Mouse (Mus musculus) hindbrain, embryonic 15.5 days (tissue): ENCODE data around the gene a. TPM values are rescaled to one million over a fixed set of nuclear protein-coding genes. Genes with fewer than 3 reads are reported as not detected.
"Not testable (repeated sequence)": the region's sequence is repeated elsewhere in the genome, so short reads cannot be mapped to it uniquely, and the experiment has no call there.

ENCODE experiments used
- ATAC-seq: fragments of 200-750 bp; cut with Nextera tagmentation; 2 replicates; pipeline ENCODE4 v1.8.0; 2017; ENCODE audit warnings: low read depth, moderate number of reproducible peaks, moderate TSS enrichment; ENCODE audit not compliant: low FRiP score
- H3K27ac ChIP-seq: fragments of 300-500 bp; sonication (generic); replicated peaks from 2 replicates; pipeline ENCODE4 v1.5.1; 2015; ENCODE audit warnings: mild to moderate bottlenecking, inconsistent platforms
- H3K27me3 ChIP-seq: fragments of 300-500 bp; sonication (generic); 2 replicates; pipeline ENCODE4 v1.6.1; 2015; ENCODE audit warnings: control low read depth, inconsistent platforms
- H3K36me3 ChIP-seq: fragments of 300-500 bp; sonication (generic); 2 replicates; pipeline ENCODE4 v1.6.1; 2015; ENCODE audit warnings: control low read depth, inconsistent platforms
- H3K4me1 ChIP-seq: fragments of 300-500 bp; sonication (generic); replicated peaks from 2 replicates; pipeline ENCODE4 v1.6.1; 2015; ENCODE audit warnings: control low read depth, inconsistent platforms
- H3K4me2 ChIP-seq: fragments of 300-500 bp; sonication (generic); 2 replicates; pipeline ENCODE4 v1.6.1; 2015; ENCODE audit warnings: moderate library complexity, mild to moderate bottlenecking, inconsistent platforms
- H3K4me3 ChIP-seq: fragments of 300-500 bp; sonication (generic); 2 replicates; pipeline ENCODE4 v1.5.1; 2015; ENCODE audit warnings: mild to moderate bottlenecking, inconsistent platforms
- H3K9ac ChIP-seq: fragments of 300-500 bp; sonication (generic); 2 replicates; pipeline ENCODE4 v1.6.1; 2015; ENCODE audit warnings: inconsistent platforms
- H3K9me3 ChIP-seq: fragments of 300-500 bp; sonication (generic); 2 replicates; pipeline ENCODE4 v1.6.1; 2016; ENCODE audit warnings: control low read depth, inconsistent platforms
- WGBS: fragments of 180-500 bp; shearing (Covaris S2); methylation state at CpG from one replicate; pipeline ENCODE4 v1.1.7; 2015; 5-methylcytosine and 5-hydroxymethylcytosine counted together
- polyA plus RNA-seq: library from polyadenylated mRNA; unstranded; fragments of >200 nt; fragmentation: Nextera tagmentation; extraction: Ambion mirVana; gene quantifications from 2 replicates; pipeline ENCODE4 v1.2.1, GENCODE M21; 2015

The a gene
- polyA plus RNA-seq, 1 experiment from 2014 or later, result 0.99 TPM

GRCm38 (mm10) chr2:155020247-155020826 lies 229.1 kb downstream of the a start:
- not testable (repeated sequence) for H3K27me3 ChIP-seq, ATAC-seq, H3K9ac ChIP-seq, H3K27ac ChIP-seq, H3K9me3 ChIP-seq, H3K4me3 ChIP-seq, H3K36me3 ChIP-seq
- H3K4me1 ChIP-seq, result peaks cover 14% of the 10 kb centered on the region
- WGBS, result 27% methylated on average over 20 of the region's 20 CpGs
- peak overlapping the region; percentile 78; the same call in 1 of the 2 replicates for H3K4me2 ChIP-seq

- Histone ChIP-seq H3K27ac (no peak overlapping the region), H3K9me3 (no peaks in the 10 kb centered on the region), H3K4me3 (no peak overlapping the region), H3K9ac (no peak overlapping the region), H3K36me3 (no peaks in the 10 kb centered on the region), H3K4me1 (no peaks in the 10 kb centered on the region), H3K27me3 (no peaks in the 10 kb centered on the region), H3K4me2 (no peak overlapping the region)
- WGBS, result 61% methylated on average over 7 of the region's 7 CpGs
- no peak for ATAC-seq
These were observed 239.6 kb downstream of the a start for GRCm38 (mm10) chr2:155030831-155031230.

- Histone ChIP-seq H3K36me3 (no peaks in the 10 kb centered on the region), H3K9me3 (no peaks in the 10 kb centered on the region), H3K4me3 (no peak overlapping the region), H3K27ac (no peak overlapping the region), H3K4me2 (no peak overlapping the region), H3K4me1 (no peaks in the 10 kb centered on the region), H3K27me3 (no peaks in the 10 kb centered on the region), H3K9ac (no peak overlapping the region)
- WGBS, result 41% methylated on average over 19 of the region's 19 CpGs
- ATAC-seq, result no peak
These were observed 241.9 kb downstream of the a start for GRCm38 (mm10) chr2:155032938-155033710.

GRCm38 (mm10) chr2:155039956-155040355 lies 248.8 kb downstream of the a start:
- no peaks in the 10 kb centered on the region for H3K9me3 ChIP-seq
- H3K36me3 ChIP-seq, result no peaks in the 10 kb centered on the region
- ATAC-seq, result no peak
- no peaks in the 10 kb centered on the region for H3K4me1 ChIP-seq
- WGBS, result 77% methylated on average over 4 of the region's 4 CpGs
- no peak overlapping the region for H3K4me3 ChIP-seq
- no peaks in the 10 kb centered on the region for H3K27me3 ChIP-seq
- no peak overlapping the region for H3K27ac ChIP-seq
- no peak overlapping the region for H3K9ac ChIP-seq
- no peak overlapping the region for H3K4me2 ChIP-seq

GRCm38 (mm10) chr2:155044542-155044941 lies 253.3 kb downstream of the a start:
- H3K27ac ChIP-seq, result no peak overlapping the region
- no peaks in the 10 kb centered on the region for H3K36me3 ChIP-seq
- H3K4me1 ChIP-seq, result no peaks in the 10 kb centered on the region
- H3K4me2 ChIP-seq, result no peak overlapping the region
- ATAC-seq, result no peak
- no peaks in the 10 kb centered on the region for H3K9me3 ChIP-seq
- no peaks in the 10 kb centered on the region for H3K27me3 ChIP-seq
- H3K4me3 ChIP-seq, result no peak overlapping the region
- no peak overlapping the region for H3K9ac ChIP-seq
- 90% methylated on average over 3 of the region's 3 CpGs for WGBS

- Histone ChIP-seq H3K9ac (no peak overlapping the region), H3K4me2 (no peak overlapping the region), H3K4me3 (no peak overlapping the region), H3K27me3 (no peaks in the 10 kb centered on the region), H3K36me3 (no peaks in the 10 kb centered on the region), H3K27ac (no peak overlapping the region), H3K4me1 (peaks cover 2% of the 10 kb centered on the region), H3K9me3 (no peaks in the 10 kb centered on the region)
- ATAC-seq, result no peak
- 65% methylated on average over 3 of the region's 3 CpGs for WGBS
These were observed 253.9 kb downstream of the a start for GRCm38 (mm10) chr2:155045075-155045474.

GRCm38 (mm10) chr2:155046803-155047202 lies 255.6 kb downstream of the a start:
- no peak overlapping the region for H3K27ac ChIP-seq
- peaks cover 11% of the 10 kb centered on the region for H3K4me1 ChIP-seq
- no peak overlapping the region for H3K9ac ChIP-seq
- 85% methylated on average over 2 of the region's 2 CpGs for WGBS
- no peaks in the 10 kb centered on the region for H3K9me3 ChIP-seq
- no peak overlapping the region for H3K4me2 ChIP-seq
- no peak overlapping the region for H3K4me3 ChIP-seq
- ATAC-seq, result no peak
- no peaks in the 10 kb centered on the region for H3K27me3 ChIP-seq
- H3K36me3 ChIP-seq, result no peaks in the 10 kb centered on the region

GRCm38 (mm10) chr2:155047452-155048178 lies 256.4 kb downstream of the a start:
- Histone ChIP-seq H3K9ac (no peak overlapping the region), H3K4me1 (peaks cover 14% of the 10 kb centered on the region), H3K9me3 (no peaks in the 10 kb centered on the region), H3K4me3 (no peak overlapping the region), H3K4me2 (no peak overlapping the region), H3K36me3 (no peaks in the 10 kb centered on the region), H3K27ac (no peak overlapping the region), H3K27me3 (no peaks in the 10 kb centered on the region)
- WGBS, result 77% methylated on average over 7 of the region's 7 CpGs
- ATAC-seq, result no peak

- no peaks in the 10 kb centered on the region for H3K27me3 ChIP-seq
- peak overlapping the region; percentile 75 for H3K9ac ChIP-seq
- peaks cover 14% of the 10 kb centered on the region for H3K4me1 ChIP-seq
- WGBS, result 20% methylated on average over 5 of the region's 5 CpGs
- H3K4me2 ChIP-seq, result peak overlapping the region; percentile 86
- peak overlapping the region; percentile 49 for H3K4me3 ChIP-seq
- H3K9me3 ChIP-seq, result no peaks in the 10 kb centered on the region
- peak overlapping the region; percentile 93 for H3K27ac ChIP-seq
- no peak; the same call in 1 of the 2 replicates for ATAC-seq
- no peaks in the 10 kb centered on the region for H3K36me3 ChIP-seq
These were observed 258.9 kb downstream of the a start for GRCm38 (mm10) chr2:155050108-155050503.

GRCm38 (mm10) chr2:155050504-155051236 lies 259.5 kb downstream of the a start:
- ATAC-seq, result peak; percentile 96
- H3K27me3 ChIP-seq, result no peaks in the 10 kb centered on the region
- H3K4me1 ChIP-seq, result peaks cover 14% of the 10 kb centered on the region
- H3K9ac ChIP-seq, result peak overlapping the region; percentile 75
- no peaks in the 10 kb centered on the region for H3K36me3 ChIP-seq
- H3K27ac ChIP-seq, result peak overlapping the region; percentile 93
- peak overlapping the region; percentile 49 for H3K4me3 ChIP-seq
- H3K4me2 ChIP-seq, result peak overlapping the region; percentile 86
- under 1% methylated on average over 45 of the region's 45 CpGs for WGBS
- no peaks in the 10 kb centered on the region for H3K9me3 ChIP-seq

- WGBS, result 30% methylated on average over 9 of the region's 9 CpGs
- H3K27ac ChIP-seq, result peak overlapping the region; percentile 93
These were observed 260.6 kb downstream of the a start for GRCm38 (mm10) chr2:155051622-155052351.

More at GRCm38 (mm10) chr2:155051622-155052351, 260.6 kb downstream of the a start:
- Histone ChIP-seq H3K9me3 (no peaks in the 10 kb centered on the region), H3K4me3 (peak overlapping the region; percentile 49), H3K4me1 (peaks cover 14% of the 10 kb centered on the region), H3K36me3 (no peaks in the 10 kb centered on the region), H3K27me3 (no peaks in the 10 kb centered on the region), H3K4me2 (peak overlapping the region; percentile 86), H3K9ac (peak overlapping the region; percentile 48)
- ATAC-seq, result no peak
